Mouse (Mus musculus) spleen, adult 2 months (tissue): ENCODE data around the gene Gimap7. TPM values are rescaled to one million over a fixed set of nuclear protein-coding genes. Genes with fewer than 3 reads are reported as not detected.
"Not testable (repeated sequence)": the region's sequence is repeated elsewhere in the genome, so short reads cannot be mapped to it uniquely, and the experiment has no call there.

Source experiments
- DNase-seq, 2 experiments: peaks; one replicate each; pipeline versions ENCODE4 v3.0.0 to v3.0.0-alpha.2; 2012 to 2021; ENCODE audit warnings: low spot score in 2 of 2, low read depth in 1 of 2
- H3K27ac ChIP-seq: fragments of 200-500 bp; 2 replicates; pipeline ENCODE4 v1.5.1; 2012; ENCODE audit warnings: low read length, inconsistent platforms; ENCODE audit not compliant: insufficient read depth
- H3K27me3 ChIP-seq: fragments of 200-500 bp; 2 replicates; pipeline ENCODE4 v1.6.1; 2012; ENCODE audit warnings: mild to moderate bottlenecking, moderate library complexity, low read length, inconsistent platforms; ENCODE audit not compliant: control insufficient read depth, insufficient read depth
- H3K36me3 ChIP-seq: fragments of 200-500 bp; 2 replicates; pipeline ENCODE4 v1.6.1; 2012; ENCODE audit warnings: mild to moderate bottlenecking, low read length, inconsistent platforms; ENCODE audit not compliant: control insufficient read depth, insufficient read depth
- H3K4me1 ChIP-seq: fragments of 200-500 bp; 2 replicates; pipeline ENCODE4 v1.6.1; 2011; ENCODE audit warnings: inconsistent platforms; ENCODE audit not compliant: control insufficient read depth, insufficient read depth, insufficient read length
- H3K4me3 ChIP-seq: fragments of 200-500 bp; 2 replicates; pipeline ENCODE4 v1.5.1; 2011; ENCODE audit warnings: mild to moderate bottlenecking, inconsistent platforms; ENCODE audit not compliant: insufficient read depth, insufficient read length; ENCODE audit errors: extremely low read depth
- CTCF ChIP-seq: fragments of 200-500 bp; IDR thresholded peaks from 2 replicates; pipeline ENCODE4 v1.5.1; 2011; ENCODE audit warnings: mild to moderate bottlenecking, inconsistent platforms; ENCODE audit not compliant: insufficient read depth, insufficient read length, insufficient replicate concordance; ENCODE audit errors: extremely low read depth
- POLR2A ChIP-seq: fragments of 200-500 bp; IDR thresholded peaks from 2 replicates; pipeline ENCODE4 v1.6.1; 2011; ENCODE audit warnings: low read depth, low read length, inconsistent platforms
- WGBS: fragments of 180-500 bp; shearing (Covaris S2); methylation state at CpG from one replicate; pipeline ENCODE4 v1.1.7; 2018; 5-methylcytosine and 5-hydroxymethylcytosine counted together
- polyA plus RNA-seq: library from polyadenylated mRNA; depleted of rRNA; stranded (reverse); fragments of >200 nt; gene quantifications from 2 replicates; pipeline ENCODE4 v1.2.3, GENCODE M21; 2012

The Gimap7 gene
- polyA plus RNA-seq, 1 experiment, result 11.6 TPM

DNA sequence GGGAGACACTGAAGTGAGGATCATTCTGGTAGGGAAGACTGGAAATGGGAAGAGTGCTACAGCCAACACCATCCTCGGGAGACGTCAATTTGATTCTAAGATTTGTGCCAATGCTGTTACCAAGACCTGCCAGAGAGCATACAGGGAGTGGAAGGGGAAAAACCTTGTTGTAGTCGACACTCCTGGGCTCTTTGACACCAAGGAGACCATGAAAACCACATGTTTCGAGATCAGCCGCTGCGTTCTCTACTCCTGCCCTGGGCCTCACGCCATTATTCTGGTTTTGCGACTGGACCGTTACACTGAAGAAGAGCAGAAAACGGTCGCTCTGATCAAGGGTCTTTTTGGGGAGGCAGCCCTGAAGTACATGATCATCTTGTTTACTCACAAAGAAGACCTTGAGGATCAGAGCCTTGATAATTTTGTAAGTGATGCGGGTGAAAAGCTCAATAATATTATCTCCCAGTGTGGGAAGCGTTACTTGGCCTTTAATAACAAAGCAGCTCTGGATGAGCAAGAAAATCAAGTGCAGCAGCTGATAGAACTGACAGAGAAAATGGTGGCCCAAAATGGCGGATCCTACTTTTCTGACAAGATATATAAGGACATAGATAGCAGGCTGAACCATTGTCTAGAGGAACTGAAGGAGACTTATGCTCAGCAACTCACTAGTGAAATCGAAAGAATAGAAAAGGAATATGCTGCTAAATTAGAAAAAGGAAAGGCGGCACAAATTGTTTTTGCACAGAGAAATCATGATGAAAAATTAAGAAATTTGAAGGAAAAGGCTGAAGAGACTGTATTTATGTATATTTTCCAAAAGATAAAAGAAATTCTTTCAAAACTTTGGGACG, 40.7 kb upstream of the Gimap7 start:
- peak overlapping the region; percentile 39 for H3K4me3 ChIP-seq
- H3K27ac ChIP-seq, result peak overlapping the region; percentile 81
- peaks cover 28% of the 10 kb centered on the region for H3K4me1 ChIP-seq
- H3K27me3 ChIP-seq, result no peaks in the 10 kb centered on the region
- no peak for DNase-seq
- 57% methylated on average over 17 of the region's 17 CpGs for WGBS
- TF ChIP-seq CTCF (no peak), POLR2A (no peak)
- H3K36me3 ChIP-seq, result peaks cover 3% of the 10 kb centered on the region; the same call in 1 of the 2 replicates

DNA sequence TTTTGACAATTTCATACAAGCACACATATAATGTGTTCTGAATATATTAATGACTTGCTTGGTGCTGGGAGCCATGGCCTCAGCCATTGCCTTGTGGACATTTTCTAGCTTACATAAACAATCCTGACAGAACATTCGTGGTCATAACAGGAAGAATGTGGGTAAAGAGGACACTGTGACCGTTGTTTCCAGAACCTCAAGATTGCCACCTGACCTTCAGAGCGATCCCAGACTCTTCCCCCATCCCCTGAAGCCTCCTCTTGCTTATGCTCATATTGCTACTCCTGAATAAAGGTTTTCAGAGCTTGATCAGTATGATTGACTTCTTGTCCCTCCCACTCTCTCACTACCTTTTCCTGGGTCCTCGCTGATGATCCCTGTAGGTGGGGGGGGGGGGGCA, 40.0 kb upstream of the Gimap7 start:
- Histone ChIP-seq H3K4me1 (peaks cover 28% of the 10 kb centered on the region), H3K27ac (peak overlapping the region; percentile 56; the same call in 1 of the 2 replicates), H3K27me3 (no peaks in the 10 kb centered on the region), H3K4me3 (no peak overlapping the region; the same call in 1 of the 2 replicates), H3K36me3 (peaks cover 3% of the 10 kb centered on the region; the same call in 1 of the 2 replicates)
- 23% methylated on average over 4 of the region's 4 CpGs for WGBS
- DNase-seq, result no peak
- no peak for TF ChIP-seq CTCF
- no peak for TF ChIP-seq POLR2A

DNA sequence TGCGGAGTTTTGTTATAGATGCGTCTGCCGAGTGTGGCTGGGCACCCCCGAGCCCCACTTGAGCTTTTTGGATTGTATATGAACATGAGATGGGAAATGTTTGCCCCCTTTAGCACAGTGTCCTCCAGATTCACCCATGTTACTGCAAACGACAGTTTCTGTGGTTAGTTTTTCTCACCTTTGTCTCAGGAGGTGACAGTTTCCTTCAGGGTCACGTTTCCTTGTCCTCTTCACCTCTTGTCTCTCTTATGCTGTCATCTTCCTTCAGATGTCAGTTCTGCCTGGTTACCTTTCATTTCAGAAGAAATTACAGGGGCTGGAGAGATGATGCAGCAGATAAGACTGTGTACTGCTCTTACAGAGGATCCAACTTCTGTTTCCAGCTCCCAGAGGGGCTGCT, 38.7 kb upstream of the Gimap7 start:
- 51% methylated on average over 6 of the region's 6 CpGs for WGBS
- H3K36me3 ChIP-seq, result peaks cover 3% of the 10 kb centered on the region; the same call in 1 of the 2 replicates
- no peak for TF ChIP-seq CTCF
- no peak for TF ChIP-seq POLR2A
- H3K4me1 ChIP-seq, result peaks cover 25% of the 10 kb centered on the region
- H3K27me3 ChIP-seq, result no peaks in the 10 kb centered on the region
- peak overlapping the region; percentile 74 for H3K27ac ChIP-seq
- H3K4me3 ChIP-seq, result no peak overlapping the region
- DNase-seq, result no peak

DNA sequence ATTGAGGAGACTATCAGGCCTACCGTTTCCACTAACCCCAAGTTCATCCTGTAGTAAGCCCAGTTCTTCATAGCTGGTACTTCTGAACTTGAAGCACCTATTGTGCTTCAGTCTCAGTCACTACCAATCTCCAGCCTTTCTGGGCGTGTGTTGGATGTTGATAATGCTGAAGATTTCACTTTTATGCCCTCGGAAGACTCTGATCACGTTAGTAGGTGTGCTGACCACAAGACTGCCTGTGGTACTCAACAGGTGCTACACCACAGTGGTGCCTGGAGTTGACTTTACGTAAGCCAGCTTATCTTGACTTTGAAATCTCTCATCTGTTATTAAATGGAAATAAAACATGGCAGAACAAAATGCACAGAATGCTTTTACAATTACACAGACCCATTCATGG, 38.0 kb upstream of the Gimap7 start:
- Histone ChIP-seq H3K36me3 (peaks cover 3% of the 10 kb centered on the region; the same call in 1 of the 2 replicates), H3K27ac (peak overlapping the region; percentile 66; the same call in 1 of the 2 replicates), H3K4me3 (no peak overlapping the region), H3K27me3 (no peaks in the 10 kb centered on the region), H3K4me1 (peaks cover 22% of the 10 kb centered on the region)
- WGBS, result 43% methylated on average over 5 of the region's 5 CpGs
- DNase-seq, result no peak
- TF ChIP-seq CTCF (no peak), POLR2A (no peak)

DNA sequence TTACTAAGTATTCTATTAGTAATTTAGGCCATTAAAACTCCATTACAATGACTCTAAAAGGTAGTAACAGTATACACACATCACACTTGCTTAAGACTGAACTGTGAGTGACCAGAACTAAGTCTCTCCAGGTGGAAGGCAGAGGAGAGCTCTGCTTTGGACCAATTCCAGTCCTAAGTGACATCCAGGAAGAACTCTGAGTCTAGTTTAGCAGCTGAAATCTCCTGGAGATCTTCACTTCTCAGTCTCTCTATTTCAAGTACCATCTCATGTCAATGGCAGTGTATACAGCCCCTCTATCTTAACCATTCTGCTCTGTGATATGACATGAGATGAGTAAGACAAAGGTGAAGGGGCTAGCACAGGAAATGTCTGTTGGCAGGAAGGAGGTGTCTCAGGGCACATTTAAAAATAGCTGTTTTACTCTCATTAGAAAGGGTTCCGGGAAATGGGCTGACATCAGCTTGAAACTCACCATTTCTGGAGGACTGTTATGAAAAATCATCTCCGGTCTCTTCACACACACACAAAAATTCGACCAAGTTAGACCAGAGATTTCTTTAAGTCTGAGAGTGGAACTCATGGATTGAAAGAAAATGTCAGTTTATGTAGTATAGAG, 36.8 kb upstream of the Gimap7 start:
- DNase-seq, result no peak
- H3K27ac ChIP-seq, result peak overlapping the region; percentile 83

DNA sequence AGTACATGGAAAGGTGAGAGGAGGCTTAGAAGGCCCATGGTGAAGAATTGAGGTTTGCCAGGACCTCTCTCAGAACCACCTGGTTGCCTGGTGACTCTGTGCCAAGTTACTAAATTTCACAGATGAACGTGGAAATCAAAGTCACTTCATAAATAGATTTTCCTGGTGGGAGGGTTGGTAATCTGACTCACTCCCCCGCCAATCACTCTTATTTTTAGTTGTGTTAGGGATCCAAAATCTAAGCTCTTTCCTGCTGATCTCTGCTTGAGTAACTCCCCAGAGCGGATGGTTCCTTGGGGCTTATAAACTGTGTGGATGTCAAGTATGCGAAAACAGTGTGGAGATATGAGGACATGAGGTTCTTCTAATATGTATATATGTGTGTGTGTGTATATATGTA, 36.1 kb upstream of the Gimap7 start:
- peaks cover 7% of the 10 kb centered on the region for H3K36me3 ChIP-seq
- H3K27ac ChIP-seq, result peak overlapping the region; percentile 60
- TF ChIP-seq POLR2A (no peak), CTCF (no peak)
- WGBS, result 36% methylated on average over 4 of the region's 4 CpGs
- H3K4me1 ChIP-seq, result peaks cover 30% of the 10 kb centered on the region
- H3K27me3 ChIP-seq, result no peaks in the 10 kb centered on the region
- DNase-seq, result no peak
- H3K4me3 ChIP-seq, result no peak overlapping the region

More for the DNA sequence above, 36.8 kb upstream of the Gimap7 start:
- Histone ChIP-seq H3K4me3 (no peak overlapping the region), H3K36me3 (peaks cover 3% of the 10 kb centered on the region), H3K4me1 (peaks cover 25% of the 10 kb centered on the region), H3K27me3 (no peaks in the 10 kb centered on the region)
- 5% methylated on average over 3 of the region's 3 CpGs for WGBS
- TF ChIP-seq CTCF, result no peak
- TF ChIP-seq POLR2A, result no peak

DNA sequence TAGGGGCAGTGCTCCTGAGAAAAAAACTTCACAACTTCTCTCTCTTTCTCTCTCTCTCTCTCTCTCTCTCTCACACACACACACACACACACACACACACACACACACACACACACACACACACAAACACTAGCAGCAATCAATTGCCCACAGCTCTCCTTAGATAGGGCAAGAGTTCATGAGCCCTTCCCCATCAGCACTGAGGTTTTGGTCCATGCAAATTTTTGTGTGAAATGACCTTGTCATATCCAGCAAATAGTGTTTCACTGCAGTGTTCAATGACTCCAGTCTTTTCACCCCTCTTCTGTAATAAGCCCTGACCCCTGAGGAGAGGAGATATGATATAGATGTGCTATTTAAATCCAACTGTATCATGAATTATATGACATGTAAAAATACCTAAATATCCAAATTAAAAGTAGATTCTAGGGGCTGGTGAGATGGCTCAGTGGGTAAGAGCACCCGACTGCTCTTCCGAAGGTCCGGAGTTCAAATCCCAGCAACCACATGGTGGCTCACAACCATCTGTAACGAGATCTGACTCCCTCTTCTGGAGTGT, 35.1 kb upstream of the Gimap7 start:
- H3K36me3 ChIP-seq, H3K27me3 ChIP-seq, H3K4me3 ChIP-seq, DNase-seq: not testable (repeated sequence)
- WGBS, result 85% methylated on average over 4 of the region's 4 CpGs
- peaks cover 30% of the 10 kb centered on the region for H3K4me1 ChIP-seq
- peak overlapping the region; percentile 40 for H3K27ac ChIP-seq
